Mouse (Mus musculus) embryonic fibroblast, embryonic 13.5 days (primary cell): Measurements from ENCODE around the gene Cdkn2b.

ENCODE experiments used
- CTCF ChIP-seq: IDR thresholded peaks from 2 replicates; pipeline ENCODE4 v1.5.1; 2011; ENCODE audit warnings: mild to moderate bottlenecking, control low read depth, low read length, moderate library complexity, borderline replicate concordance; ENCODE audit not compliant: insufficient read depth
- POLR2A ChIP-seq: IDR thresholded peaks from 2 replicates; pipeline ENCODE4 v1.6.1; 2011; ENCODE audit warnings: low read depth, mild to moderate bottlenecking, control low read depth, low read length, moderate library complexity

GRCm38 (mm10) chr4:89276669-89277219, 34.1 kb downstream of the Cdkn2b start:
- TF ChIP-seq POLR2A (no peak), CTCF (no peak)
